Mouse (Mus musculus): ENCODE data around the gene Ube2g2.

DNA sequence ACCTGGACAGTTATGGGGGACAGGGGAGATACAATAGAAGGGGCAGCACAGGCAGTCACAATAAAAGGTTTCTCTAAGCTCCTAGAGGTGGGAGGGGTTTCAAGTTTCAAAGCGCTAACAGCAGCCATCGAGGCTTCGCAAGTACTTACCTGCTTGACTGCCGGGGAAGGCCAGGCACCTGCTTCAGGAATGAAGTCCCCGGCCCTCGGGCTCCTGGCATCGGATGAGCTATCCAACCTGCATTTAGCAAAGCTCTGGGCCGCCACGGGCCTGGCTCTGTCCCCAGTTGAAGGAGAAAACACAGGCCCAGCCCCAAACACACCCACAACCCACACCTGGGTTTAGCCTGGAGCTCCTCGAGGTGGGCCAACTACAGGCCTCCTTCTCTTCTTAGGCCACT is 64.9 kb downstream of the Ube2g2 start:
- no peak for TF ChIP-seq CTCF (IDR thresholded peaks at IDR 0.05; ENCODE audit: control insufficient read depth, insufficient read depth, insufficient read length)
- TF ChIP-seq USF1 (IDR thresholded peaks at IDR 0.05; ENCODE audit: low read depth): no peak
- TF ChIP-seq MAX (IDR thresholded peaks at IDR 0.05): no peak
